Comparison of ENCODE assay signal across 9 mouse cellular contexts in the genomic region with DNA sequence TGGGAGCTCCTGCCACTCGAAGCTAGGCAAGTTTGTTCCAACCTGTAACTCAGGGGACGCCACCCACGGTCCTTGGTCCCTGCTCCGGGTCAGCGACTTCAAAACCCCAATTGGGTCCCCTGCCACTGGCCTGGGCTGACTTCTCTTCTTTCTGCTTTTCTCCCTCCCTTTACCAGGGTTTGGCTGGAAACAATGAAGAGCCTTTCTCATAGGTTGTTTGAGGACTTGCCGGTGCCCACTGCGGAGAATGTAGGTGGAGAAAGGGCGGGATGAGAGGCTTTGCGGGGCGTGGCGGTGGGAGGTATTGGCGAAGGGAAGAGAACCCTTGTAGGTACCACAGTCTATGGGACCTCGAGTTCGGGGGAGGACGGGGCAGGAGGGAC. TPM values are rescaled to one million over a fixed set of nuclear protein-coding genes. Genes with fewer than 3 reads are reported as not detected.
DNase-seq lines count a peak whose midpoint lies in the region; ATAC-seq and TF ChIP-seq lines count a peak whose summit lies in the region.
"Had no signal": no experiment of that assay in that cellular context is flagged by ENCODE, and none has a peak within 500 bp of the region (broad histone marks: within the 10 kb centered on the region; RNA-seq: fewer than 3 reads in every experiment).

A gene (minus strand): TSS at position 194 of the 383 bp plus-strand sequence.

- H3K27ac ChIP-seq in heart, embryonic 11.5 days (ENCODE audit: low read depth, low read length): no peak within 1 kb of the TSS
- no peak within 1 kb of the TSS for H3K27ac ChIP-seq in forebrain, embryonic 13.5 days
- no peak within 1 kb of the TSS for H3K27ac ChIP-seq in liver, embryonic 14.5 days
- H3K27ac ChIP-seq in stomach, embryonic 14.5 days (ENCODE audit: low read length): no peak within 1 kb of the TSS

- no peaks in the 10 kb centered on the region for H3K36me3 ChIP-seq in heart, embryonic 11.5 days (ENCODE audit: control insufficient read depth, insufficient read depth, low read length)
- H3K36me3 ChIP-seq in forebrain, embryonic 13.5 days (ENCODE audit: poor library complexity, severe bottlenecking): no peaks in the 10 kb centered on the region
- no peaks in the 10 kb centered on the region for H3K36me3 ChIP-seq in liver, embryonic 14.5 days (replicated peaks; ENCODE audit: control insufficient read depth, insufficient read depth, low read depth)
- no peaks in the 10 kb centered on the region for H3K36me3 ChIP-seq in stomach, embryonic 14.5 days (ENCODE audit: control insufficient read depth, insufficient read depth, low read length)
- H3K36me3 ChIP-seq: G1E had no signal

- H3K4me3 ChIP-seq in heart, embryonic 11.5 days (ENCODE audit: low read depth, low read length): peak within 1 kb of the TSS; percentile 65
- peak within 1 kb of the TSS; percentile 60 for H3K4me3 ChIP-seq in forebrain, embryonic 13.5 days
- peak within 1 kb of the TSS; percentile 21 to 35; a peak in 3 of 4 replicates for H3K4me3 ChIP-seq in liver, embryonic 14.5 days (ENCODE audit: insufficient read depth in 1 of 2, low read depth in 2 of 2, low read length in 2 of 2)
- H3K4me3 ChIP-seq in stomach, embryonic 14.5 days (ENCODE audit: low read depth, low read length): peak within 1 kb of the TSS; percentile 48

- no peak for DNase-seq in heart, adult 8-10 months (ENCODE audit: low spot score)
- peak; percentile 39 for DNase-seq in adrenal gland, postnatal 10 days
- DNase-seq in kidney, postnatal 10 days: peak; percentile 25
- no peak for DNase-seq in liver, embryonic 14.5 days (ENCODE audit: low read depth in 3 of 3, low spot score in 3 of 3)
- DNase-seq in frontal cortex, postnatal 10 days (ENCODE audit: low spot score in 2 of 2): no peak

- TF ChIP-seq CTCF in liver, embryonic 14.5 days (IDR thresholded peaks at IDR 0.05; ENCODE audit: low read depth): no peak

- H3K27me3 ChIP-seq in heart, embryonic 11.5 days (ENCODE audit: control insufficient read depth, insufficient read depth, low read length): peaks cover 8% of the 10 kb centered on the region
- peaks cover 7% of the 10 kb centered on the region for H3K27me3 ChIP-seq in forebrain, embryonic 13.5 days
- peaks cover 13% of the 10 kb centered on the region for H3K27me3 ChIP-seq in liver, embryonic 14.5 days (ENCODE audit: control insufficient read depth, insufficient read depth, low read length)
- peaks cover 5% of the 10 kb centered on the region for H3K27me3 ChIP-seq in stomach, embryonic 14.5 days (ENCODE audit: control insufficient read depth, insufficient read depth, low read length)

- H3K4me1 ChIP-seq in heart, embryonic 11.5 days (ENCODE audit: control insufficient read depth, insufficient read depth, low read length): no peaks in the 10 kb centered on the region
- H3K4me1 ChIP-seq in forebrain, embryonic 13.5 days: peaks cover 6% of the 10 kb centered on the region; the same call in 1 of the 2 replicates
- H3K4me1 ChIP-seq in liver, embryonic 14.5 days (replicated peaks; ENCODE audit: control insufficient read depth in 2 of 2, insufficient read depth in 2 of 2, low read length in 1 of 2): no peaks in the 10 kb centered on the region
- H3K4me1 ChIP-seq in stomach, embryonic 14.5 days (ENCODE audit: control insufficient read depth, insufficient read depth, low read length): no peaks in the 10 kb centered on the region

- no peak for TF ChIP-seq EP300 in liver, embryonic 14.5 days (IDR thresholded peaks at IDR 0.05; ENCODE audit: low read depth)

- peak within 1 kb of the TSS; percentile 61 for H3K9ac ChIP-seq in heart, embryonic 11.5 days (ENCODE audit: low read depth, low read length)
- peak within 1 kb of the TSS; percentile 62 for H3K9ac ChIP-seq in forebrain, embryonic 13.5 days
- H3K9ac ChIP-seq in liver, embryonic 14.5 days (replicated peaks): no peak within 1 kb of the TSS
- no peak within 1 kb of the TSS for H3K9ac ChIP-seq in stomach, embryonic 14.5 days (replicated peaks; ENCODE audit: low read depth, low read length)

- ATAC-seq in heart, embryonic 11.5 days (replicated peaks; ENCODE audit: insufficient number of reproducible peaks, low FRiP score, low TSS enrichment): no peak; the same call in 1 of the 2 replicates
- ATAC-seq in forebrain, embryonic 13.5 days: peak; percentile 64
- ATAC-seq in liver, embryonic 14.5 days (ENCODE audit: insufficient read depth): no peak
- ATAC-seq in stomach, embryonic 14.5 days (ENCODE audit: insufficient number of reproducible peaks, insufficient read depth, low FRiP score, low read depth): peak; percentile 70

- 2% methylated on average over 15 of the region's 15 CpGs for WGBS in heart, embryonic 11.5 days (ENCODE audit: insufficient replicate concordance)
- 0% methylated on average over 15 of the region's 15 CpGs for WGBS in forebrain, embryonic 13.5 days
- 2% methylated on average over 15 of the region's 15 CpGs for WGBS in liver, embryonic 14.5 days (ENCODE audit: insufficient replicate concordance)
- WGBS in stomach, embryonic 14.5 days: under 1% methylated on average over 15 of the region's 15 CpGs

- peak within 1 kb of the TSS; percentile 97 for H3K4me2 ChIP-seq in heart, embryonic 11.5 days
- peak within 1 kb of the TSS; percentile 95 for H3K4me2 ChIP-seq in forebrain, embryonic 13.5 days
- H3K4me2 ChIP-seq in liver, embryonic 14.5 days (ENCODE audit: low read depth): peak within 1 kb of the TSS; percentile 52
- peak within 1 kb of the TSS; percentile 97 for H3K4me2 ChIP-seq in stomach, embryonic 14.5 days (replicated peaks; ENCODE audit: low read depth, low read length)

- H3K9me3 ChIP-seq in heart, embryonic 11.5 days (replicated peaks; ENCODE audit: control insufficient read depth, low read length): no peaks in the 10 kb centered on the region
- H3K9me3 ChIP-seq in forebrain, embryonic 13.5 days (replicated peaks): no peaks in the 10 kb centered on the region
- H3K9me3 ChIP-seq in liver, embryonic 14.5 days (ENCODE audit: control insufficient read depth, low read length): no peaks in the 10 kb centered on the region
- H3K9me3 ChIP-seq in stomach, embryonic 14.5 days (ENCODE audit: control insufficient read depth, low read depth, low read length): no peaks in the 10 kb centered on the region

RNA-seq across cellular contexts. Expression of the gene that starts here (rescaled TPM):
- 4.9 and 6.7 TPM in 2 replicates for polyA plus RNA-seq in heart, embryonic 11.5 days (2014; fragmentation: Nextera tagmentation; extraction: Ambion mirVana)
- total RNA-seq in heart, adult 8-10 months (2022): under 1 TPM in 2 of 4 experiments, not detected in 2; 0.19 to 0.22 TPM
- under 1 TPM; 0.33 to 0.93 TPM for total RNA-seq in adrenal gland, postnatal 10 days (2021)
- 9.0 and 9.9 TPM in 2 replicates for polyA plus RNA-seq in forebrain, embryonic 13.5 days (2015; fragmentation: Nextera tagmentation; extraction: Ambion mirVana)
- polyA plus RNA-seq in liver, embryonic 14.5 days (2012; rRNA removed): 0.02 TPM in 2 replicates
- not detected in 2 replicates for polyA plus RNA-seq in liver, embryonic 14.5 days (2014; fragmentation: Nextera tagmentation; extraction: Ambion mirVana)
- 8.2 and 9.0 TPM in 2 replicates for polyA plus RNA-seq in stomach, embryonic 14.5 days (2014; fragmentation: Nextera tagmentation; extraction: Ambion mirVana)
- polyA plus RNA-seq: G1E had no signal

Comparison
In these comparisons a context has a peak if more than half of its experiments do, and no peak if none do; other contexts are left out.
1. Peak in DNase-seq in adrenal gland, postnatal 10 days; RNA of the gene not detected or under 1 TPM.
2. ATAC-seq: peak in forebrain, embryonic 13.5 days (single experiment) and stomach, embryonic 14.5 days (single experiment); none in heart, embryonic 11.5 days (single experiment) and liver, embryonic 14.5 days (single experiment).
3. H3K9ac ChIP-seq: peak in heart, embryonic 11.5 days (single experiment) and forebrain, embryonic 13.5 days (single experiment); none in liver, embryonic 14.5 days (single experiment) and stomach, embryonic 14.5 days (single experiment).
4. Peak in every context shown above with its lines, with median percentiles within 50 percentile points of each other: H3K4me2 ChIP-seq and H3K4me3 ChIP-seq.